Mouse (Mus musculus): ENCODE measurements around the gene Efl1. TPM values are rescaled to one million over a fixed set of nuclear protein-coding genes. Genes with fewer than 3 reads are reported as not detected.

Gene Efl1
- total RNA-seq (2017) = 23.8 and 34.4 TPM in 2 replicates

DNA sequence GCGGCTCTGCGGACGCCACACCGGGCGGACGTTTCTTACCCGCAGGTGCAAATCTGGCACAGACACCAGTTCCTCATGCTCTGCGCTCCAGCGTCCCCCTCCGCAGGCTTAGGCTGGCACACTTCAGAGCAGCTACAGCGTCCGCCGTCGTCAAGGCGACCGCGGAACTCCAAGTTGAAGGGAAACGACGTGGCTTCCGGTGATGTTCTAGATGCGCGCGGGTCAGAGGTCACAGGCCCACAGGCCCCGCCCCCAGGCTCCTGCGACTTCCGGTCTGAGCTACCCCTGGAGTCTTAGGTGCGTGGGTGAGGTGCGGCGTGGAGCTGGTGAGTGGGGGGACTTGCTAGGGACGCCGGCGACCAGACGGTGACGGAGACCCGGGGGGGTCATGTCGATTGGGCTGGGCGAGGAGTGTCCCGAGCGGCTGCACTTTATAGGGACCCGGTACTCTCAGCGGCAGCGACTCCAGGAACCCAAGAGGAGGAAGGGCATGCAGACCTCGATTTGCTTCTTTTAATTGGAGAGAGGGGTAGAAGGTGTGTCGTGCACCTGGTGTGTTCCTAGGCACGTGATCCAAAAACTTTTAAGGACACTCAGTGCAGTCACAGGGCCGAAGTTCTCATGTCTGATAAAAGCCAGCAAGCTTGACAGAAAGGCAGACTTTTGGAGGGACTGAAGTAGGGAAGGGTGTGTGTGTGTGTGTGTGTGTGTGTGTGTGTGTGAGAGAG lies at the start of gene Efl1, which contains the start of gene Saxo2:
Gene Efl1 (plus strand): TSS at position 262 of the 728 bp plus-strand sequence.
Gene Saxo2 (minus strand): TSS at position 176 of the 728 bp plus-strand sequence.
- peak; percentile 99 for ATAC-seq (replicated peaks in 1 of 2; ENCODE audit: insufficient read depth in 1 of 2, low FRiP score in 2 of 2, low TSS enrichment in 1 of 2, low read depth in 1 of 2, poor library complexity in 2 of 2, severe bottlenecking in 2 of 2)

DNA sequence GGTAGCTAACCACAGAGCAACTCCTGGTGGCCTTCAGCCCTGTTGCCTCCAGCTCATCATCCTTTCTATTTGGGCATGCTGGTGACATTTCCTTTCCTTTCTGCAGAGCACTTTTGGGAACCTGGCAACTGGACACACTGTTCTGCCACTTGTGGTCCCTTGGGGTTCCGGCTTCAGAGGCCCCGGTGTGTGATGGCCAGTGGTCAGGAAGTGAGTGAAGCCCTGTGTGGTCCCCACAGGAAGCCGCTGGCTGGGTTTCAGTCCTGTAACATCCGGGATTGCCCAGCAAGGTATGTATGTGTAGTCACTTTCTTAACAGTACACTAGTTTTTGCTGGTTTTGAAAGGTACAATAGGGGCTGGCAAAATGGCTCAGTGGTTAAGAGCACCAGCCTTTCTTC lies 46.4 kb upstream of the Efl1 start:
- ATAC-seq (replicated peaks in 1 of 2; ENCODE audit: insufficient read depth in 1 of 2, low FRiP score in 2 of 2, low TSS enrichment in 1 of 2, low read depth in 1 of 2, poor library complexity in 2 of 2, severe bottlenecking in 2 of 2) = peak; percentile 87 to 91

DNA sequence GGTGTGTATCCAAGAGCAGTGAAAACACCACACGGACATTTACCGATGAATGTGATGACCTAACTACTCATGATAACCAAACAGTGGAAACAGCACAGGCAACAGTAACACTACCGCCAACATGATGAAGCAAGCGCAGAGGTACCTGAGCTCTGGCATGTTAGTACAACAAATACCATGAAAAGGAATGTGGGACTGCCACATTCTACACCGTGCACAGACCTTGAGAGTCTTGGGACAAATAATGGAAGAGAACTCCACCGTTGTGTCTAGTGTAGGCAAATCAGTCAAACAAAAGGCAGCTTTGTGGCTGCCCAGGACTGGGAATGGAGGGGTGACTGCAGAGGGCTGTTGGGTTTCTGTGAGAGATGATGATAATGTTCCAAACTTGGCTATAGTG lies 43.0 kb upstream of the Efl1 start:
- no peak for ATAC-seq (replicated peaks in 1 of 2; ENCODE audit: insufficient read depth in 1 of 2, low FRiP score in 2 of 2, low TSS enrichment in 1 of 2, low read depth in 1 of 2, poor library complexity in 2 of 2, severe bottlenecking in 2 of 2)

DNA sequence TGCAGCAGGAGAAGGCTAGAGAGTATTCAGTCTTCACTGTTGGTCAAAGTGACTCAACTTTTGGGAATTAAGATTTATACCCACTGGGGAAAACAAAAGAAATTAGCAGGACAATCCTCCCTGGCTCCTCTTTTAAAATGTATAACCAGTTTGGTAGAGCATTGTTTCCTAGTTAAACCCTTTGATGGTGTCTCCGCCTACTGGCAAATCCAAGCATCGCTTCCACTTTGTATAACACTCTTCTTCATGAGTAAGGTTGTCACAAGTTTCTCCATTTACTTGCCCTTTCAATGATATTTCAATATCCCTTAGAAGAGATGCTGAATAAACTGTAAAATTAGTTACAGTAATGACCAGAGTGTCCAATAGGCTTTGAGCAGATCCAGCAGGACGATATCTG lies 38.8 kb upstream of the Efl1 start:
- ATAC-seq (replicated peaks in 1 of 2; ENCODE audit: insufficient read depth in 1 of 2, low FRiP score in 2 of 2, low TSS enrichment in 1 of 2, low read depth in 1 of 2, poor library complexity in 2 of 2, severe bottlenecking in 2 of 2) = peak in 1 of 2 experiments; percentile 37; a peak in 2 of 4 replicates

DNA sequence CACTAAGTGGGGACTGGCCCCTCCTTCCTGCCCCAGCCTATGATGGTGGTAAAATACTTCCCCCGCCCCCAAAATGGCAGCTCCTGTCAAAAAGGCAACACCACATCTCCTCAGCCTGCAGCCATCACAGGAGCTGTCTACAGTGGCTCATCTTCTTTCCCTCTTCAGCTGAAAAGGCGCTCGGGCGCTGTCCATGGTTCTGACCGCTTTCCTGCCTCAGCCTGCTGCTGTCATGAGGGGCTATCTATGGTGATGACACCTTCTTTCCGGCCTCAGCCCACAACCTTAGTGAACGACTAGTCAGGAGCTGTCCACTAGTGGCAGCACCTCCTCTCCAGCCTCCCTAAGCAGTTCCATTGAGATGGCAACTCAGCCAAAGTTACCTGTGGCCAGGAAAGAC lies 23.1 kb upstream of the Efl1 start:
- ATAC-seq (replicated peaks in 1 of 2; ENCODE audit: insufficient read depth in 1 of 2, low FRiP score in 2 of 2, low TSS enrichment in 1 of 2, low read depth in 1 of 2, poor library complexity in 2 of 2, severe bottlenecking in 2 of 2) = peak; percentile 53 to 59; a peak in 1 of 4 replicates

DNA sequence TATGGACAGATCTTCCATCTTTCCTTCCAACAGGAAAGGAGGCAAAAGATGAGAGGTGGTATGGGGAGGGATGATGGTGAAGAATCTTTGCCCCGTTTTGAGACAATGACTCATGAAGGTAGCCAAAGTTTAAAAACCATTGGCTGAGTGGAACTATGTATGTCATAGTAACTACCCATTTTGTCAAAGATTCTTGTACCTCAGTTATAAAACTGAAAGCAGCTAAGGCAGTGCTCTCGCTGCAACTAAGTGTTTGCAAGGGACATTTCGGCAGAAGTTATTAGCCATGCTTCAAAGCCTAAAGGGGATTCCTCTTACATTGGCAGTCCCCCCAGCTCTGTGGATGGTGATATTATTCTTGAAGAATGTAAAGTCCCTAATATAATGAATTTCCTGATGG lies 1.2 kb upstream of the Efl1 start:
- no peak for ATAC-seq (replicated peaks in 1 of 2; ENCODE audit: insufficient read depth in 1 of 2, low FRiP score in 2 of 2, low TSS enrichment in 1 of 2, low read depth in 1 of 2, poor library complexity in 2 of 2, severe bottlenecking in 2 of 2)

DNA sequence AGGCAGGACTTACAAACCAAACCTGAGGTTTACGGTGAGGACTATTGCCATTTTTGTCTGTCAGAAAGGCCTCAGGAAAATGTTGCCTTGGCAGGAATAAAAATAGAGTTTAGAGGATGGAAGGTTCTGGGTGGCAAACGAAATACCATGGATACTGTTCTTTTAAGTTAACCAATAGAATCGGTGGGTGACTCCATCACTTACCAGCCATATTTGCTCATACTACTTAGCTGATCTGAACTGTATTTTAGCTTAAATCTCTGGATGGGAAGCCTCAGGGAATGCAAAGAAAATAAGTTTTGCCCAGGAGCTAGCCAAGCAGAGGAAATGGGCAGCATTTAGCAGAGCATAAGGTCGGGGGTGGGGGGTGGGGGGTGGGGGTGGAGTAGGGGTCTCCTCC lies 505 bp upstream of the Efl1 start:
- ATAC-seq (replicated peaks in 1 of 2; ENCODE audit: insufficient read depth in 1 of 2, low FRiP score in 2 of 2, low TSS enrichment in 1 of 2, low read depth in 1 of 2, poor library complexity in 2 of 2, severe bottlenecking in 2 of 2) = no peak

DNA sequence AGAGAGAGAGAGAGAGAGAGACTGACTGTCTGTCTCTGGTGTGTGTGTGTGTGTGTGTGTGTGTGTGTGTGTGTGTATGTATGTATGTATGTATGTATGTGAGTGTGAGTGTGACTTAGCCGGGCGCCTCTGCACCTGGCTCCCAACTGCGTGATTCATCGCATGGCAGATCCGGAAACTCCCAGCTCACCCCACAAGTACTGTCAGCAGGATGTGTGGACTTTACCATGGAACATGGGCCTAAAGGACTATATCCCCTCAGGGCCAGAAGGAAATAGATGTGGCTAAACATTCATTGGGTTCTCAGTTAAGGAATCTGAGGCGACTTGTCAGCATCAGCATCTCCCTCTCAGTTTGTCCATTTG lies 649 bp downstream of the Efl1 start:
- no peak for ATAC-seq (replicated peaks in 1 of 2; ENCODE audit: insufficient read depth in 1 of 2, low FRiP score in 2 of 2, low TSS enrichment in 1 of 2, low read depth in 1 of 2, poor library complexity in 2 of 2, severe bottlenecking in 2 of 2)

DNA sequence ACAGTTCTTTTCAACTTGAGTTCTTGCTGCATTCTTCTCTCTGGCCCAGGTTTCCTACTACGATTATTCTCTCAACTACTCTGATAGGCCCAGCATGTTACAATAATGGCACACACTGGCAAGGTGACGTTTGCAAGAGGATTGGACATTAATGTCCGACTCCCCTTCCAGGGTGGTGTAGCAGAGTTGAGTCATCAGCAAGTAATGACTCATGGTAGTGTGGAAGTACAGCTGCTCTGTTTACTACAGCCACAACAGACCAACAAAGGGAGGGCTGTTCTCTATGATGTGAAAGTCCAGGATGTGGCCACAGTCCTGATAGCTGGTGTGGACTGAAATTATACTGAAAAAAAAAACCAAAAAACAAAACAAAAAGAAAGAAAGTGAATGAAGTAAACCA lies 16.2 kb downstream of the Efl1 start:
- no peak for ATAC-seq (replicated peaks in 1 of 2; ENCODE audit: insufficient read depth in 1 of 2, low FRiP score in 2 of 2, low TSS enrichment in 1 of 2, low read depth in 1 of 2, poor library complexity in 2 of 2, severe bottlenecking in 2 of 2)

DNA sequence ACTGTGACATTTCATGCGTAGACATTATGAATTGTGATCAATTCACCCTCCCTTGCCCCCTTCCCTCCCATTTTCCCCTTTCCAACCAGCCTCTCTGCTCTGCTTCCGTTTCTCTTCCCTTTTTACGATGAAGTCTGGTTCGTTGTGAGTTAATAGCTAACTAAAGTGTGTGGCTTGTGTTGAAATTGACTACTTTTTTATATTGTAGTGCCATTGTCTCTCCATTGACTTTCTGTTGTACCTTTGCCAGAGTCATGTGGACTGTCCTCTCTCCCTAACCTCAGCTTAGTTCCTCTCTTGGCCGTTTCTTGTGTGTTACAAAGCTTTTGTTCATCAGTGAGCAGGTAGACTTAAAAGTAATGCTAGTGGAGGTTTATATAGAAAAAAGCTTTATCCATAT lies 27.6 kb downstream of the Efl1 start:
- no peak for ATAC-seq (replicated peaks in 1 of 2; ENCODE audit: insufficient read depth in 1 of 2, low FRiP score in 2 of 2, low TSS enrichment in 1 of 2, low read depth in 1 of 2, poor library complexity in 2 of 2, severe bottlenecking in 2 of 2)

DNA sequence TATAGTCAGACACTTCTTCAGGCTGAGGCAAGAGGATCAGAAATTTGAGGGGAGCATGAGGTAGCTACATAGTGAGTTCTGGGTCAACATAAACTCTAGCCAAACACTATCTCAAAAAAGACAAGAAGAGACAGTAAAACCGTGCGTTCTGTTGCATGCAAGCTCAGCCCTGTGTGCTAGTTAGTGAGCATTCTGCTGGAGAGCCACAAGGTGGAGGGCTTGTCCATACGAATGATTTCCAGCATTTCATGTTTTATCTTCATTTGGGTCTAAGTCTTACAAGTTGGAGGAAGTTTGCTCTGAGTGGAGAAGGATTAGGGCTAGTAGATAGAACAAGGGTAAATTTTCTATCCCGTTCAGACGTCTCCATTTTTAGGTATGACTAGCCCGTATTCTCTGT lies 28.4 kb downstream of the Efl1 start:
- 0 out of 4 replicates have a peak, but pooled peaks of 1 of the 2 experiments have one; percentile 37 for ATAC-seq (replicated peaks in 1 of 2; ENCODE audit: insufficient read depth in 1 of 2, low FRiP score in 2 of 2, low TSS enrichment in 1 of 2, low read depth in 1 of 2, poor library complexity in 2 of 2, severe bottlenecking in 2 of 2)

DNA sequence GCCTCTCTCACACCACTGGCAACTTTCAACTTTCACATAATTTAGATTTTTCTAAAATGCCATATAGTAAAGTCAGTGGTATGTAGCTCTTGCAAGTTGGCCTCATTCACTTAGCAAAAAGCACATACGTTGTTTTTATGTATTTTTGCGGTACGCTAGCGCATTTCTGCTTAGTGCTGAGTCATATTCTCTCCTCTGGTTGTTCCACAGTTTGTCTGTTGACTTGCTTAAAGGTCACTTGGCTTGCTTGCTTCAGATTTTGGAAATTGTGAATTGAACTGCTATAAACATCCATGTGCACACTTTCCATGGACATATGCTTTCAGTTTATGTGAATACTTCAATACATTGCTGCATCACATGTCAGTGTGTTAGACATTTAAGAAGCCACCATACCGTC lies 31.5 kb downstream of the Efl1 start:
- no peak for ATAC-seq (replicated peaks in 1 of 2; ENCODE audit: insufficient read depth in 1 of 2, low FRiP score in 2 of 2, low TSS enrichment in 1 of 2, low read depth in 1 of 2, poor library complexity in 2 of 2, severe bottlenecking in 2 of 2)

DNA sequence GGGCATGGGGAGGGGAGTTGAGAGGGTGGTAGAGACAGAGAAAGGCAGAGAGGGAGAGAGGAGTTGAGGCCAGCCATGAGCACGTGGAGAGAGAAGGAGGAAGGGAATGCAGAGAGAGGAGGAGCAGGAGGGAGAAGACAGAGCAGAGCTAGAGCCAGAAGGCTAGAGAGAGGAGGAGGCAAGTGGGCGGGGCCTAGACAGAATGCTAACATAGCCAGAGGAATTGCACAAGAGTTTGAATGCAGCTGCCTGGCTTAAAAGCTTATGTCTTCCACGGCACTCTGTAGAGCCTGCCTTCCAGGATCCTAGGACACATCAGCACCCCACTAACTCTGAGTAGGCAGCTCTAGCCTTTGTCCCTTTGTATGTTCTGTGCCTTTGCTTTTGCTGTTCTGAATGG lies 40.3 kb downstream of the Efl1 start:
- peak in 1 of 2 experiments; percentile 38; a peak in 1 of 4 replicates for ATAC-seq (replicated peaks in 1 of 2; ENCODE audit: insufficient read depth in 1 of 2, low FRiP score in 2 of 2, low TSS enrichment in 1 of 2, low read depth in 1 of 2, poor library complexity in 2 of 2, severe bottlenecking in 2 of 2)

DNA sequence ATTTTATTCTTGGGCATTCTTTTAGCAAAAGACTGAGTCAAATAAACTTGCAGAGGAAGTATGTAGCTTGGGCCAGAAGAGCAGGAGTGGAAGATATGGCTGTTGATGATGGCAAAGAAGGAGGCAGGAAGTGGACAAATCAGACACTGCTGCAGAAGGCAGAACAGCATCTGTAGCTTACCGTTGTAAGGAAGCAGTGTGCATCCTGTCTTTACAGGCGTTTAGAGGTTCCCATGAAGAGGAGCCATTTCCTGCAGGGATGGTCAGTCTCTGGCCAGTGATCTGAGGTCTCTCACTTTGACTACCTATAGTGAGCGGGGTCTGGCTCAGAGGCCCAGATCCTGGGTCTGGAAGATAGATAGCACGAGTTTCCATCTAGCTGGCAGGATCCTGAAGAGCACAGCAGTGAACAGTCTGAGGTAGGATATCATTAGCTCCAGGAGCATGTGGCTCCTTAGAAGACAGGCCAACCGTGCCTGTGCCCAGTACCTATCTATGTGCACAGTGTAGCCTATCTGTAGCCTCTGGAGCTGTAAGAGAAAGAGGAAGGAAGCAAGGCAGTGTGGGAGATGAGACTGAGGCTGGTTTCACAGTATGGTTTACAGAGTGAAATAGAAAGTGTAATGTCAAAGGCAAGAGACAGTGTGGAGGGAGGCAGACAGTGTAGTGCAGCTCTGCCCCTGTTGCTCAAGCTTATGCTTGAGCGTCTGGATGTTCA lies 42.8 kb downstream of the Efl1 start:
- ATAC-seq (replicated peaks in 1 of 2; ENCODE audit: insufficient read depth in 1 of 2, low FRiP score in 2 of 2, low TSS enrichment in 1 of 2, low read depth in 1 of 2, poor library complexity in 2 of 2, severe bottlenecking in 2 of 2) = peak; percentile 91 to 93

DNA sequence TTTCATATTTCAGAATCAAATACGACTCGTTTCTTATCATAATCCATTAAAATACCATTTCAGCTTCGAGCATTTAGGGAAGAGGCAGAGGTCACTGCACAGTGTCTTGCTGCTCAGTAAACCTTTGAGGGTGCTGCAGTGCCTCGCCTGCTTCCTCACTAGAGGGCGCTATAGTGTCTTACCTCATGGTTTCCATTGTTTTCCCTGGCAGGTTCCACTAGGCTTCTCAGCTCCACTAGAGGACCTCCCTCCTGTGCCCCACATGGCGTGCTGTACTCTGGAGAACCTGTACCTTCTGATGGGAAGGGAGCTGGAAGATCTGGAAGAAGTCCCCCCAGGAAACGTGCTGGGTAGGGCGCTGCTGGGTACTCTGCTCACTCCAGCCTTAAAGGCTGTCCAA lies 49.3 kb downstream of the Efl1 start:
- peak in 1 of 2 experiments; percentile 48; a peak in 1 of 4 replicates for ATAC-seq (replicated peaks in 1 of 2; ENCODE audit: insufficient read depth in 1 of 2, low FRiP score in 2 of 2, low TSS enrichment in 1 of 2, low read depth in 1 of 2, poor library complexity in 2 of 2, severe bottlenecking in 2 of 2)

DNA sequence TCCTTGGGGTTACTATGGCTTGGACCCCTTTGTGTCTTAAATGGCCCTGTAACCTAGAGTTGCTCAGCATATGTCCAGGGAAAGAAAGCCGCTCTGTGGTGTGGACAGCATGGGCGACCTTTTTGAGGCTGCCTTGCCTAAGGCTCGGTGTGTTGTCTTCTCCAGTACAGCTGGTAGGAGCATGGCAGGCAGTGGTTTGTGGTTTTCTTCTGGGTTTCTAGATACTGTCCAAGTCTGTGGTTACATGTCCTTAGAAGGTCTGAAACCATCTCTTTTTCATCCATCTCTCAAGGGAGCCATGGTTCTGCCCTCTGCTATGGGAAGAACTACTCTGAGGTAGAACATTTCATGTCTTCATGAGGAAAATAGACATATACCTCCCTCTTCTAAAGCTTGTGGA lies 50.6 kb downstream of the Efl1 start:
- no peak for ATAC-seq (replicated peaks in 1 of 2; ENCODE audit: insufficient read depth in 1 of 2, low FRiP score in 2 of 2, low TSS enrichment in 1 of 2, low read depth in 1 of 2, poor library complexity in 2 of 2, severe bottlenecking in 2 of 2)

DNA sequence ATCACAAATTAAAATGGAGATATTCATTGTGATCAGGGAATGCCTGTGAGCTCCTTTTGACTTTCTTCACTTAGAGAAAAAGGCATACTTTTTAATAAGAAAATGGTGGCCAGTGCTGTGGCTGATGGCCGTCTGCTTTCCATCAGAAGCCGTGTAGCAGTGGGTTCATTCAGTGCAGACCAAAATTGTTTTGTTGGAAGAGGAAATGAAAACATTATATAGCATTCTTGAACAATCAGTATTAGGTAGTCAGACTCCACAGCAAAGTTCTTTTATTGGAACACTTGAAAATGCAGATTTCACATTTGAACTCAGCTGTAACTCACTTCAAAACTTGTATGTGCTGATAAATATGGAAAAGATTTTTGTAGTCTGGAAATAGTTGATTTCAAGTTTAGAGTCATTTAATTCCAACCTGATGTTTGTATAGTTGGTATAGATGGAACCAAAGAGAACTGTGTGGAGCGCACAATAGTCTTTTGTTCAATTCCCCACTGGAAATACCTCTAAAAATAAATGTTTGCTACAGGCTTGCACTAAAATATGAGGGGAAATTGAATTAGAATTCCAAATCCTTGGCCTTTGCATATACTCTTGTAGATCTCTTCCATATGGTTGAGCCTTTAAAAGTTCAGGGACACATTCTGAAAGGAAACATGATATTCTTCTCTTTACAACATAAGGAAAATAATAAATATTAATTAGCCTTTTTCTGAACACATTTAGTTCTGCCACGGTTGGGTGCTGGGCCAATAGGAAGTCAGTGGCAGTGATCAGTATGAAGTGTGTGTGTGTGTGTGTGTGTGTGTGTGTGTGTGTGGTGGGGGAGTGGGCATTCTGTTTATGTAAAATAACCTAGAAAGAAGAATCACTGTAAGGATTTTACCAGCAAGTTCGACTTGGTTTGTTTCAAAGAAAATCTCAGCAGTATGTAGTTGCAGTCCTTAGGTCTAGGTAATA lies 54.2 kb downstream of the Efl1 start:
- no peak for ATAC-seq (replicated peaks in 1 of 2; ENCODE audit: insufficient read depth in 1 of 2, low FRiP score in 2 of 2, low TSS enrichment in 1 of 2, low read depth in 1 of 2, poor library complexity in 2 of 2, severe bottlenecking in 2 of 2)

DNA sequence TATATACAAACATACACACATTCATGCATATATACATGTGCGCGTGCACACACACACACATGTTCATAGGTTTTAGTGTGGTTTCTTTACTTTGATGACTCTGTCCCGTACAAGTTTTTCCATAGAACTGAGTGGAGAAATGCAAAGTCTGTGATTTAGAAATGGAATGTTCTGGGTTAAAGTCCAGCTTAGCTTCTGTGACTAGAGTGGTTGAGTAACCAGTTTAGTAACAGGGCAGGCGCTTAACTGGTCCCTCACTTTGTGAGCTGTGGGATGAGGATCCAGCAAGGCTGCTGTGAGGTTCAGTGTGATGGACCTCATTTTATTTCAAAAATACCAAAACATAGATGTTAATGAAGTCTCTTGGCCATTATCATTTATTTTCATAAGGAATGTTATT lies 60.8 kb downstream of the Efl1 start:
- ATAC-seq (replicated peaks in 1 of 2; ENCODE audit: insufficient read depth in 1 of 2, low FRiP score in 2 of 2, low TSS enrichment in 1 of 2, low read depth in 1 of 2, poor library complexity in 2 of 2, severe bottlenecking in 2 of 2) = no peak

All from hematopoietic stem cell, adult 5-6 weeks (primary cell).